Mouse (Mus musculus) CH12.LX (cell line): ENCODE results near the gene Smoc1. TPM values are rescaled to one million over a fixed set of nuclear protein-coding genes. Genes with fewer than 3 reads are reported as not detected.

Experiments
- DNase-seq: peaks from one replicate; pipeline ENCODE4 v3.0.0-alpha.2; 2013; ENCODE audit errors: extremely low read depth
- H3K27ac ChIP-seq: 2 replicates; pipeline ENCODE4 v1.5.1; 2012; ENCODE audit warnings: low read depth, mild to moderate bottlenecking, control low read depth, moderate library complexity; ENCODE audit not compliant: insufficient read depth
- H3K27me3 ChIP-seq: replicated peaks from 2 replicates; pipeline ENCODE3; 2012; ENCODE audit warnings: inconsistent platforms
- H3K36me3 ChIP-seq, 2 experiments: replicated peaks in 1 of 2; 2 replicates each; pipeline versions ENCODE3 to v1.6.1; 2012; ENCODE audit warnings: inconsistent platforms in 1 of 2, low read length in 1 of 2, mild to moderate bottlenecking in 1 of 2, mixed read lengths in 1 of 2, moderate library complexity in 1 of 2; ENCODE audit not compliant: control insufficient read depth in 1 of 2, insufficient read depth in 1 of 2
- H3K4me1 ChIP-seq, 2 experiments: 2 replicates each; pipeline ENCODE4 v1.6.1; 2012; ENCODE audit warnings: inconsistent platforms in 1 of 2, moderate library complexity in 1 of 2; ENCODE audit not compliant: insufficient read depth in 2 of 2, control insufficient read depth in 1 of 2
- H3K4me2 ChIP-seq: 2 replicates; pipeline ENCODE4 v1.6.1; 2012; ENCODE audit warnings: low read depth, mild to moderate bottlenecking, control low read depth; ENCODE audit not compliant: poor library complexity, insufficient read depth, severe bottlenecking
- H3K4me3 ChIP-seq, 3 experiments: fragments of 150-350 bp in 1 of 3; sonication (generic) in 1 of 3; replicated peaks in 1 of 3; 2 replicates each; pipeline versions ENCODE3 to v1.5.1; 2011 to 2012; ENCODE audit warnings: low read depth in 2 of 3, low read length in 2 of 3, mild to moderate bottlenecking in 2 of 3, moderate library complexity in 2 of 3, control low read depth in 1 of 3, improper control_type of control experiment in 1 of 3, inconsistent platforms in 1 of 3, mixed read lengths in 1 of 3; ENCODE audit not compliant: poor library complexity in 1 of 3
- H3K79me2 ChIP-seq: replicated peaks from 2 replicates; pipeline ENCODE4 v1.6.1; 2012; ENCODE audit warnings: mild to moderate bottlenecking, moderate library complexity; ENCODE audit not compliant: control insufficient read depth, poor library complexity, insufficient read depth, severe bottlenecking; ENCODE audit errors: extremely low read depth
- H3K9ac ChIP-seq: 2 replicates; pipeline ENCODE4 v1.6.1; 2012; ENCODE audit warnings: low read depth, mild to moderate bottlenecking, control low read depth, moderate library complexity; ENCODE audit not compliant: insufficient read depth
- H3K9me3 ChIP-seq: replicated peaks from 2 replicates; pipeline ENCODE3; 2012; ENCODE audit warnings: low read length, inconsistent platforms, mixed read lengths
- BHLHE40 ChIP-seq: IDR thresholded peaks from 2 replicates; pipeline ENCODE4 v1.6.1; 2011; ENCODE audit warnings: mild to moderate bottlenecking, low read depth, low read length, improper control_type of control experiment
- CHD1 ChIP-seq: IDR thresholded peaks from 2 replicates; pipeline ENCODE4 v1.6.1; 2012; ENCODE audit warnings: low read depth, low read length, improper control_type of control experiment, inconsistent platforms
- CTCF ChIP-seq, 2 experiments: IDR thresholded peaks in 1 of 2; conservative IDR thresholded peaks in 1 of 2; 2 replicates each; pipeline ENCODE4 v1.5.1; 2011 to 2012; ENCODE audit warnings: low read depth in 2 of 2, low read length in 2 of 2, improper control_type of control experiment in 1 of 2, inconsistent platforms in 1 of 2, mild to moderate bottlenecking in 1 of 2, moderate library complexity in 1 of 2
- E2F4 ChIP-seq: IDR thresholded peaks from 2 replicates; pipeline ENCODE4 v1.6.1; 2011; ENCODE audit warnings: low read depth, low read length, improper control_type of control experiment; ENCODE audit not compliant: insufficient replicate concordance
- HCFC1 ChIP-seq: IDR thresholded peaks from 2 replicates; pipeline ENCODE4 v1.6.1; 2012; ENCODE audit warnings: low read depth, mild to moderate bottlenecking, inconsistent platforms, low read length, improper control_type of control experiment
- IRF4 ChIP-seq: IDR thresholded peaks from 2 replicates; pipeline ENCODE4 v1.6.1; 2014; ENCODE audit warnings: low read depth, mild to moderate bottlenecking, inconsistent platforms, low read length, improper control_type of control experiment
- KAT2A ChIP-seq: IDR thresholded peaks from 2 replicates; pipeline ENCODE4 v1.6.1; 2012; ENCODE audit warnings: low read length, improper control_type of control experiment, inconsistent platforms; ENCODE audit not compliant: insufficient replicate concordance
- MAZ ChIP-seq: IDR thresholded peaks from 2 replicates; pipeline ENCODE4 v1.6.1; 2012; ENCODE audit warnings: low read depth, mild to moderate bottlenecking, inconsistent platforms, low read length, improper control_type of control experiment, moderate library complexity
- MXI1 ChIP-seq: IDR thresholded peaks from 2 replicates; pipeline ENCODE4 v1.6.1; 2011; ENCODE audit warnings: mild to moderate bottlenecking, low read depth, low read length, improper control_type of control experiment
- SIN3A ChIP-seq: IDR thresholded peaks from 2 replicates; pipeline ENCODE4 v1.6.1; 2012; ENCODE audit warnings: low read length, improper control_type of control experiment, inconsistent platforms
- SMC3 ChIP-seq: IDR thresholded peaks from 2 replicates; pipeline ENCODE4 v1.6.1; 2011; ENCODE audit warnings: low read depth, low read length, improper control_type of control experiment
- ZMIZ1 ChIP-seq: IDR thresholded peaks from 2 replicates; pipeline ENCODE4 v1.6.1; 2012; ENCODE audit warnings: low read depth, mild to moderate bottlenecking, inconsistent platforms, low read length, improper control_type of control experiment
- dilution Hi-C: fragments of 300-500 bp; cut with MboI; formaldehyde crosslinking; loops from 2 replicates; pipeline ENCODE4 v1.14.3; 2020; ENCODE audit warnings: low sequenced_read_pairs; ENCODE audit not compliant: extremely low pct_unique_long_range_greater_than_20kb, extremely low pct_ligation_motif_present
- in situ Hi-C: fragments of 300-500 bp; cut with MboI; formaldehyde crosslinking; loops from 3 replicates; pipeline ENCODE4 v1.14.3; 2019; ENCODE audit warnings: low sequenced_read_pairs, low pct_ligation_motif_present, low pct_unique_long_range_greater_than_20kb, mixed read lengths
- polyA plus RNA-seq: library from polyadenylated mRNA; unstranded; fragments of >175 nt; gene quantifications from 2 replicates; pipeline ENCODE4 v1.2.1, GENCODE M21; 2012; ENCODE audit warnings: low read depth; ENCODE audit not compliant: insufficient read length
- total RNA-seq, 2 experiments: library from RNA; depleted of rRNA; stranded (reverse); fragments of 300-350 nt in 1 of 2; fragments of >200 nt in 1 of 2; gene quantifications; 2 replicates each; pipeline ENCODE4 v1.2.3; 2012 to 2014

Gene Smoc1
- total and polyA plus RNA-seq, 3 experiments: 11.0 to 23.0 (median 11.6) TPM

DNA sequence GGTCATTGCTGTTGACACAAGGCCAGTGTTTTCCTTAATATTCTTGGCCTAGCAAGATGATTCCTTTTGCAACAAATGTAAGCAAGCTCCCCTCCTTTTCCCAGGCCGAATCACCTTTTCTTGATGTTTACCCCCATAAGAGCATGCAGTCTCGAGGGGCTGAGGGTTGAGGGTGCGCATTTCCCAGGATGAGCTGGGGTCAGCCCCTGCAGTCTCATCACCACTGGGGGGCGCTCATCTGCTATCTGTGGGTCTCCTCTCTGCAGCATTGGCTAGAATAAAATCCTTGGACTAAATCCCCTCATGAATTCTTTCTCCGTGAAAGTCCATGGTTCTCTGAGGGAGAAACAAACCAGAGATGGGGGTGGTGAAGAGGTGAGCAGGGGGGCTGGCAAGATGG is 134.2 kb downstream of the Smoc1 start:
- TF ChIP-seq ZMIZ1 (no peak), MAZ (no peak), E2F4 (no peak), CTCF (conservative IDR thresholded peaks at IDR 0.05 in 1 of 2, IDR thresholded peaks at IDR 0.05 in 1 of 2; ENCODE audit: low read depth in 2 of 2, low read length in 2 of 2) (peak in 1 of 2 experiments; percentile 47; a peak in 2 of 4 replicates)
- Histone ChIP-seq H3K9ac (no peak overlapping the region), H3K36me3 (peaks cover 5 to 46% of the 10 kb centered on the region in 2 experiments), H3K4me1 (peaks cover 5 to 8% of the 10 kb centered on the region in 2 experiments; a peak in 1 of 4 replicates), H3K79me2 (no peaks in the 10 kb centered on the region), H3K27ac (no peak overlapping the region), H3K4me2 (no peak overlapping the region), H3K9me3 (no peaks in the 10 kb centered on the region), H3K27me3 (no peaks in the 10 kb centered on the region), H3K4me3 (no peak overlapping the region)
- DNase-seq: peak; percentile 18
- in situ Hi-C loops (no loop called here), dilution Hi-C loops (no loop called here)

DNA sequence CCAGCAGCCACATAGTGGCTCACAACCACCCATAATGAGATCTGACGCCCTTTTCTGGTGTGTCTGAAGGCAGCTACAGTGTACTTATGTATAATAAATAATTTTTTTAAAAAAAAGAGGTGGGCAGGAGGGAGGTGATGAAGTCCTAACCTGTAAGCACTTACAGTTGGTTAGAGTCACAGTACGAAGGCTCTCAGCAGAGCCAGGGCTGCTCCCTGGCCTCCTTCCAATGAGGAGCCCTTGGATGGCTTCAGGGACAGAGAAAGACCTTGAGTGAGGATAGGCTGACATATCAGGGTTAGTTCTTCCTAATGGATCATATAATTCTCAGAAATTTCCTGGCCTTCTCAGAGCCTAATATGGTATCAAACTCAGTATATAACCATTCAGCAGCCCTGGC is 134.7 kb downstream of the Smoc1 start:
- no peak overlapping the region for H3K4me2 ChIP-seq
- dilution Hi-C loops (no loop called here), in situ Hi-C loops (no loop called here)
- peaks cover 5 to 48% of the 10 kb centered on the region in 2 experiments for H3K36me3 ChIP-seq
- H3K9me3 ChIP-seq: no peaks in the 10 kb centered on the region
- TF ChIP-seq IRF4 (no peak), KAT2A (no peak), HCFC1 (no peak), MXI1 (no peak), SMC3 (no peak), CHD1 (no peak), SIN3A (no peak), BHLHE40 (no peak)
- no peak overlapping the region for H3K9ac ChIP-seq
- DNase-seq: no peak
- H3K4me3 ChIP-seq: no peak overlapping the region
- no peaks in the 10 kb centered on the region for H3K79me2 ChIP-seq
- H3K27me3 ChIP-seq: no peaks in the 10 kb centered on the region
- H3K27ac ChIP-seq: no peak overlapping the region
- H3K4me1 ChIP-seq: peaks cover 5 to 8% of the 10 kb centered on the region in 2 experiments; a peak in 1 of 4 replicates

DNA sequence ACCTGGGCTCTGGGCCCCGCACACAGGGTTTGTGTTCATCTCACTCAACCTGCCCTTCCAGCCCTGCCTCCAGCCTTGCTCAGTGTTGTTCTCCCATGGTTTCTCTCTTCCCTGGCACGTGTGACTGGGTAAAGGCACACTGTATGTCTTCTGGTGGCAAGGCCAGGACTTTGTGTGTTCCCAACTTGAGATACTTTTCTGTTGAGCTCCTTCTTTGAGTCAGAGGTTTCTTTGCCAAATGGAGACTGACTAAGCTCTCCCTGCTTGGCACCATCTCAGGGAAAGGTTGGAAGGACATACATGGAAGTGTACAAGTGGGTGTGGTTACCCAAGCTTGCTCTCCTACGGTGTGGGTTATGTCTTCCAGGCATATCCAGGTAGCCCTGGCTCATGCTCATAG is 136.5 kb downstream of the Smoc1 start:
- Histone ChIP-seq H3K4me2 (no peak overlapping the region), H3K4me1 (0 out of 4 replicates have a peak, but pooled peaks cover 0 to 5% of the 10 kb centered on the region in 2 experiments), H3K27me3 (no peaks in the 10 kb centered on the region), H3K36me3 (peaks cover 5 to 56% of the 10 kb centered on the region in 2 experiments), H3K27ac (no peak overlapping the region), H3K4me3 (no peak overlapping the region)
- no peak for DNase-seq
- dilution Hi-C loops: no loop called here
- no peak for TF ChIP-seq CTCF (conservative IDR thresholded peaks at IDR 0.05 in 1 of 2, IDR thresholded peaks at IDR 0.05 in 1 of 2; ENCODE audit: low read depth in 2 of 2, low read length in 2 of 2)
- TF ChIP-seq, all 38 proteins: peak for 0
- in situ Hi-C loops: no loop called here
- no peaks in the 10 kb centered on the region for H3K79me2 ChIP-seq
- H3K9me3 ChIP-seq: no peaks in the 10 kb centered on the region
- no peak overlapping the region for H3K9ac ChIP-seq
